Mouse (Mus musculus) spleen, postnatal 0 days (tissue): ENCODE measurements around the gene Rgs11. TPM values are rescaled to one million over a fixed set of nuclear protein-coding genes. Genes with fewer than 3 reads are reported as not detected.

Experiments
- polyA plus RNA-seq: library from polyadenylated mRNA; unstranded; fragments of >200 nt; fragmentation: Nextera tagmentation; extraction: Ambion mirVana; gene quantifications from 2 replicates; pipeline ENCODE4 v1.2.1, GENCODE M21; 2015

Gene Rgs11
- 0.85 and 1.2 TPM in 2 replicates for polyA plus RNA-seq

DNA sequence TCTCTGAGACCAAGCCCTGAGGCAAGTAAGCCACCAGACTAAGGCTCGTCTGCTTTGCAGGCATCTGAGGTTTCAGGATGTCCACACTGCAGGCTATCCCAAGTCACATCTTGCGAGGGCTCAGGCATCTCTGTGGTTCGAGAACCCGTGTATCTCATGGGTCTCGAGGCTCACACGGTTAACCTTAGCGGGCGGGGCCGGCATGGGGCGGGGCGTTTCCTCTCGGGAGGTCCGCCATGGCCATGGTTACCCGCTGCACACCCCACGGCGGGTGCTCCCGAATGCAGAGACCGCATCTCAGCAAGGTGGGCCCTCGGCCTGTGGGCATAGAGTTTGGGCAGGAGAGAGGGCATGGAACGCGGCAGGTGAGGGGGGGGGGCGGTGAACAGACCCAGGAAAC lies at the start of gene Rgs11:
Gene Rgs11 (plus strand): TSS at position 215 of the 400 bp plus-strand sequence.

GRCm38 (mm10) chr17:26198892-26199291 lies 3.9 kb upstream of the Rgs11 start, which contains the start of gene Pdia2:
Pdia2 (minus strand) TSS chr17:26199087.

DNA sequence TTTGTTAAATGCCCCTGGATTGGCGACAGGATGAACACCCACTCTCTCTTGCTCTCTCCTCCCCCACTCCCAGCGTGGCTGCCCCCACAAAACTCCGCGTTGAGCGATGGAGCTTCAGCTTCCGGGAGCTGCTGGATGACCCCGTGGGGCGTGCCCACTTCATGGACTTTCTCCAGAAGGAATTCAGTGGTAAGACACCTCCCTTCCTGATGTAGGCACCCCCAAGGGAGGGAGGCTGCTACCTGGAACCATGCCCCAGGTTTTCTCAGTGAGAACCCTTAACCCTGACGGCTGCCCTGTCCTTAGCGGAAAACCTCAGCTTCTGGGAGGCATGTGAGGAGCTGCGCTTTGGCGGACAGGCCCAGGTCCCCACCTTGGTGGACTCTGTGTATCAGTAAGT lies 4.9 kb downstream of the Rgs11 start, which contains the start of gene Arhgdig:
Gene Arhgdig (minus strand): TSS at position 101 of the 400 bp plus-strand sequence.

GRCm38 (mm10) chr17:26244101-26244841 lies 41.5 kb downstream of the Rgs11 start, which contains the start of gene Fam234a:
Fam234a (minus strand) TSS chr17:26244242.

DNA sequence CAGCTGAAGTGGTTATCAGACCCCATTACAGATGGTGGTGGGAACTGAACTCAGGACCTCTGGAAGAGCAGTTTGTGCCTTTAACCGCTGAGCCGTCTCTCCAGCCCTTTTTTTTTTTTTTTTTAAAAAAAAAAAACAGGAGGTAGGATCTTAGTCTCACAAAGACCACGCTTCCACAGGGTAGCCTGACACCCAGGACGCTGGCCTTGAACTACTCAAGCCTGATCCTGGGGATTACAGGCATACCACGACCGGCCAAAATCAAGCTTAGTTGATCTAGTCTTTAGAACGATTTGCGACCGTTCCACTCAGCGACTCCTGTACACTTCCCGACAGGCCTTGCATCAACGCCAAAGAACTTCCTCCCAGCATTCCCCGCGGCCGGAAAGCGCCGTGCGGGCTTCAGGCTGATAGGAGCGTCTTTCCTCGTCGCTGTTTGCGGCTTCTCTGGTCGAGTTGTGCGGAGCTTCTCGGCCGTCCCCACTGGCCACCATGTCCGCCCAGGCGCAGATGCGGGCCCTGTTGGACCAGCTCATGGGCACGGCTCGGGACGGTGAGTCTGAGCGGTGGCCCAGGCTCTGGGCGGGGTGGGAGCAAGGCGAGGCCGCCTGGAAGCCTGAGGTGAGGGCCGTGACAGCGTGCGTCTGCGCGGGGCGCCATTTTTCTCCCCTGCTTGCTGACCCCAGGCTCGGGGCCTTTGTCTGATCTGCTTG lies 49.9 kb downstream of the Rgs11 start, which contains the start of gene Luc7l:
Gene Luc7l (plus strand): TSS at position 358 of the 713 bp plus-strand sequence.

Other genes starting within 250 kb of the Rgs11 start
- gene Capn15, start 217.2 kb upstream of the Rgs11 start, polyA plus RNA-seq: 15.0 and 15.2 TPM in 2 replicates
- 3.0 and 3.6 TPM in 2 replicates for gene Rab11fip3, start 133.4 kb upstream of the Rgs11 start, polyA plus RNA-seq
- gene Decr2, start 112.6 kb upstream of the Rgs11 start, polyA plus RNA-seq: 7.4 and 9.5 TPM in 2 replicates
- 70.6 and 73.3 TPM in 2 replicates for gene Nme4, start 107.3 kb upstream of the Rgs11 start, polyA plus RNA-seq
- 3.2 and 4.2 TPM in 2 replicates for gene Tmem8, start 89.7 kb upstream of the Rgs11 start, polyA plus RNA-seq
- gene Mrpl28, start 79.5 kb upstream of the Rgs11 start, polyA plus RNA-seq: 127 and 135 TPM in 2 replicates
- 5.7 and 7.1 TPM in 2 replicates for gene Axin1, start 64.3 kb upstream of the Rgs11 start, polyA plus RNA-seq
- 71.2 and 101 TPM in 2 replicates for gene Pdia2, start 3.9 kb upstream of the Rgs11 start, polyA plus RNA-seq
- 23.8 and 32.1 TPM in 2 replicates for gene Arhgdig, start 4.8 kb downstream of the Rgs11 start, polyA plus RNA-seq
- 11.5 and 15.8 TPM in 2 replicates for gene Fam234a, start 41.3 kb downstream of the Rgs11 start, polyA plus RNA-seq
- 47.9 and 48.5 TPM in 2 replicates for gene Luc7l, start 49.9 kb downstream of the Rgs11 start, polyA plus RNA-seq
- gene Neurl1b, start 211.9 kb downstream of the Rgs11 start, polyA plus RNA-seq: 0.78 and 0.89 TPM in 2 replicates